Mouse (Mus musculus) myocyte (in vitro differentiated cells): ENCODE results near the gene Gm17535.
"Not testable (repeated sequence)": the region's sequence is repeated elsewhere in the genome, so short reads cannot be mapped to it uniquely, and the experiment has no call there.

Experiments used
- CEBPB ChIP-seq: IDR thresholded peaks from 2 replicates; pipeline ENCODE4 v1.6.1; 2011; ENCODE audit warnings: mild to moderate bottlenecking, moderate library complexity; ENCODE audit not compliant: poor library complexity, insufficient read depth, severe bottlenecking
- E2F4 ChIP-seq: IDR thresholded peaks from one replicate; pipeline ENCODE4 v1.6.1; 2011; ENCODE audit warnings: mild to moderate bottlenecking, control low read depth, moderate library complexity; ENCODE audit not compliant: insufficient read depth
- MAX ChIP-seq: IDR thresholded peaks from one replicate; pipeline ENCODE4 v1.6.1; 2011; ENCODE audit warnings: low read depth, mild to moderate bottlenecking, control low read depth
- MYOD1 ChIP-seq, 3 experiments: IDR thresholded peaks; one replicate each; pipeline ENCODE4 v1.6.1; 2011; ENCODE audit warnings: control low read depth in 2 of 3, low read depth in 2 of 3, mild to moderate bottlenecking in 2 of 3, moderate library complexity in 1 of 3; ENCODE audit not compliant: insufficient read length in 2 of 3, control insufficient read depth in 1 of 3
- MYOG ChIP-seq, 3 experiments: IDR thresholded peaks; one replicate each; pipeline ENCODE4 v1.6.1; 2011; ENCODE audit warnings: control low read depth in 2 of 3, low read depth in 2 of 3, mild to moderate bottlenecking in 2 of 3; ENCODE audit not compliant: insufficient read length in 2 of 3, control insufficient read depth in 1 of 3, insufficient read depth in 1 of 3
- POLR2A ChIP-seq: IDR thresholded peaks from one replicate; pipeline ENCODE4 v1.6.1; 2011; ENCODE audit warnings: low read depth, mild to moderate bottlenecking, control low read depth, moderate library complexity; ENCODE audit not compliant: insufficient read length
- POLR2AphosphoS2 ChIP-seq: IDR thresholded peaks from one replicate; pipeline ENCODE4 v1.6.1; 2011; ENCODE audit warnings: low read depth, control low read depth; ENCODE audit not compliant: insufficient read length
- SRF ChIP-seq: IDR thresholded peaks from one replicate; pipeline ENCODE4 v1.6.1; 2011; ENCODE audit warnings: low read depth; ENCODE audit not compliant: control insufficient read depth, insufficient read length
- TCF12 ChIP-seq: IDR thresholded peaks from one replicate; pipeline ENCODE4 v1.6.1; 2011; ENCODE audit warnings: mild to moderate bottlenecking, control low read depth; ENCODE audit not compliant: poor library complexity, insufficient read depth, severe bottlenecking
- USF1 ChIP-seq: IDR thresholded peaks from one replicate; pipeline ENCODE4 v1.6.1; 2011; ENCODE audit warnings: low read depth, mild to moderate bottlenecking, control low read depth, moderate library complexity

DNA sequence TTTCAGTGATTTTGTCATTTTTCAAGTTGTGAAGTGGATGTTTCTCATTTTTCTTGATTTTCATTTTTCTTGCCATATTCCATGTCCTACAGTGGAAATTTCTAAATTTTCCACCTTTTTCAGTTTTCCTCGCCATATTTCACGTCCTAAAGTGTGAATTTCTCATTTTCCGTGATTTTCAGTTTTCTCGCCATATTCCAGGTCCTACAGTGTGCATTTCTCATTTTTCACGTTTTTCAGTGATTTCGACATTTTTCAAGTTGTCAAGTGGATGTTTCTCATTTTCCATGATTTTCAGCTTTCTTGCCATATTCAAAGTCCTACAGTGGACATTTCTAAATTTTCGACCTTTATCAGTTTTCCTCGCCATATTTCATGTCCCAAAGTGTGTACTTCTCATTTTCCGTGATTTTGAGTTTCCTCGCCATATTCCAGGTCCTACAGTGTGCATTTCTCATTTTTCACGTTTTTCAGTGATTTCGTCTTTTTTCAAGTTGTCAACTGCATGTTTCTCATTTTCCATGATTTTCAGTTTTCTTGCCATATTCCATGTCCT, 9.4 kb upstream of the Gm17535 start, which contains the start of gene Gm10717:
- not testable (repeated sequence) for TF ChIP-seq POLR2A; E2F4; MAX; USF1; CEBPB; TCF12; MYOG (IDR thresholded peaks at IDR 0.05; ENCODE audit: control insufficient read depth in 1 of 3, insufficient read depth in 1 of 3, insufficient read length in 2 of 3, low read depth in 2 of 3); POLR2AphosphoS2; SRF; MYOD1 (IDR thresholded peaks at IDR 0.05; ENCODE audit: control insufficient read depth in 1 of 3, insufficient read length in 2 of 3, low read depth in 2 of 3)
